Mouse (Mus musculus): ENCODE data around the gene Serpina10. TPM values are rescaled to one million over a fixed set of nuclear protein-coding genes. Genes with fewer than 3 reads are reported as not detected.
"Not testable (repeated sequence)": the region's sequence is repeated elsewhere in the genome, so short reads cannot be mapped to it uniquely, and the experiment has no call there.

Serpina10 gene
- polyA plus RNA-seq (2012; rRNA removed): not detected in 2 replicates

DNA sequence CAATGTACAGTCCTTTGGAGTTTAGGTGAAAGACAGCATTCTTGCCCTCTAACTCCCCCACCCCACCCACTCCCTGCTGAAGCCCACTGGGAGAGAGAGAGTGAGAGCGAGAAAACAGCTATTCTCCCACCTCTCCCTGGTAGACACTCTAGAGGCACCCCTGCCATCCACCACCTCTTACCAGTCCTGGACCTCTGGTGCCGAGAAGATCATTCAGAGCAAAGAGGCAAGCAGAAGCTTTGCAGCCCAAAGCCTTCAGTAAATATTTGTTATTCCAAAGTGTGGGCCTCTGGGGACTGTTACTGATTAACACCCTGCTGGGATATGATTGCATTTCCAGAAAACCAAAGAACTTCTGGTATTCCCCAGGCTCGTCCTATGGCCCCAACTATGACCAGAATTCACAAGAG, at the start of gene Serpina10:
Gene Serpina10, minus strand, starts transcription at position 242 of the 410 bp plus-strand sequence.
- DNase-seq (ENCODE audit: low read depth): no peak
- TF ChIP-seq POLR2A (IDR thresholded peaks at IDR 0.05; ENCODE audit: borderline replicate concordance, extremely low read depth, insufficient read depth, insufficient read length, poor library complexity, severe bottlenecking): no peak
- no peak for TF ChIP-seq CTCF (IDR thresholded peaks at IDR 0.05; ENCODE audit: borderline replicate concordance, extremely low read depth, insufficient read depth, insufficient read length)

DNA sequence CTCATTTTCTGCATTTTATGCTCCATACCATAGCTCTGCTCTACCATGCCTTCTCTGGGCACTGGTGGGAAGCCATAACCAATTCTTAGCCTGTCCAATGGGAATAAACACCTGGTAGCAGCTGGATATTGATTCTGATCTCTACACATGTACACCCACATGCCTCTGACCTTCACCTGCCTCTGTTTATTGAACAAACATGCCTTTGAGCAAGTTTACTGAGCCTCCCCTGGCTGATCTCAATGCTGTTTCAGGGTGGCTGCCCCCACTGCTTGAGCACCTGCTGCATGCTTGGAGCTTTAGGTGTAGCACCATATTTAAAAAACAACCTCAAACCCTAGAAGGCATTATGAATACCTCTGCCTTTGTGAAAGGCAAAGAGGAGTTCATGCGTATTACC, 48.6 kb upstream of the Serpina10 start:
- DNase-seq (ENCODE audit: low read depth): not testable (repeated sequence)

DNA sequence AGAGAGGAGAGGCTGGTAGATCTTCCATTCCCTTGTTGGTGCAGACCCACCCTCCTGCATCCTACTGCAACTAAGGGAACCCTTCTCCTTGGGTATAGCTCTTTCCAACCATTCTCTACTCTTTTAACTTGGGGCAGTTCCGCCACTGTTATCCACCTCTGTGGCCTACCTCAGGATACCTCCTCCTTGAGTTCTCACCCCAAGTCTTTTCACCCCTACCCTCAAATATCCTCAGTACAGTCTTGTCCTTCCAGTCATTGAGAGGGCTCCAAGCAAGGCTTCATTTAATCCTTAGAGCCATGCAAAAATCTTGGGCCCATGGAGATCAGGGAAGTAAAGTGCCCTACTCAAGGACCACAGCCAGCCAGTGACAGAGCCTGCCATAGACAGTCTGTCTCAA, 44.8 kb upstream of the Serpina10 start, which contains the start of gene Serpina16:
Gene Serpina16, minus strand, starts transcription at position 101 of the 400 bp plus-strand sequence.
- DNase-seq (ENCODE audit: low read depth): no peak
- TF ChIP-seq CTCF (IDR thresholded peaks at IDR 0.05; ENCODE audit: borderline replicate concordance, extremely low read depth, insufficient read depth, insufficient read length) (no peak), POLR2A (IDR thresholded peaks at IDR 0.05; ENCODE audit: borderline replicate concordance, extremely low read depth, insufficient read depth, insufficient read length, poor library complexity, severe bottlenecking) (no peak)

- DNase-seq (ENCODE audit: low read depth): peak; percentile 3
- TF ChIP-seq POLR2A (IDR thresholded peaks at IDR 0.05; ENCODE audit: borderline replicate concordance, extremely low read depth, insufficient read depth, insufficient read length, poor library complexity, severe bottlenecking) (no peak), CTCF (IDR thresholded peaks at IDR 0.05; ENCODE audit: borderline replicate concordance, extremely low read depth, insufficient read depth, insufficient read length) (no peak)
Measured at GRCm38 (mm10) chr12:103673179-103673578, 41.9 kb upstream of the Serpina10 start.

- TF ChIP-seq POLR2A (IDR thresholded peaks at IDR 0.05; ENCODE audit: borderline replicate concordance, extremely low read depth, insufficient read depth, insufficient read length, poor library complexity, severe bottlenecking) (no peak), CTCF (IDR thresholded peaks at IDR 0.05; ENCODE audit: borderline replicate concordance, extremely low read depth, insufficient read depth, insufficient read length) (no peak)
- DNase-seq (ENCODE audit: low read depth): no peak
Measured at GRCm38 (mm10) chr12:103671483-103671882, 40.2 kb upstream of the Serpina10 start.

DNA sequence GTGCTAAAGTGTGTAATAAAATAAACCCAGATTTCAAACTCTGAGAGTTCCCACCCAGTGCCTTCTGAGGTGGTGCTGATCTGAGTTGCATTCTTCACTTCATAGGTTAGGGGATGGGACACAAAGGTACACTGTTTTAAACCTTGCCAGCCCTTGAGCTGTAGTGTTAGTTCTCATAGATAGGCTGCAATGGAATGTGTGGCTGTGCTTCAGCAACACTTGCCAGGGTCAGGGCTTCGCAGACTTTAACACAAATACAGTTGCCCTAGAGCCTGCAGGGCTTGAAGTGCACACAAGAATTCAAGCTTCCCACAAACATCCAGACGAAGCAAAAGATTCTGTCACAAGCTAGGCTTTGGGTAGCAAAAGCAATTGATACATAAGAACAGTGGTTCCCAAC, 39.7 kb upstream of the Serpina10 start:
- TF ChIP-seq POLR2A (IDR thresholded peaks at IDR 0.05; ENCODE audit: borderline replicate concordance, extremely low read depth, insufficient read depth, insufficient read length, poor library complexity, severe bottlenecking) (no peak), CTCF (IDR thresholded peaks at IDR 0.05; ENCODE audit: borderline replicate concordance, extremely low read depth, insufficient read depth, insufficient read length) (no peak)
- DNase-seq (ENCODE audit: low read depth): no peak

DNA sequence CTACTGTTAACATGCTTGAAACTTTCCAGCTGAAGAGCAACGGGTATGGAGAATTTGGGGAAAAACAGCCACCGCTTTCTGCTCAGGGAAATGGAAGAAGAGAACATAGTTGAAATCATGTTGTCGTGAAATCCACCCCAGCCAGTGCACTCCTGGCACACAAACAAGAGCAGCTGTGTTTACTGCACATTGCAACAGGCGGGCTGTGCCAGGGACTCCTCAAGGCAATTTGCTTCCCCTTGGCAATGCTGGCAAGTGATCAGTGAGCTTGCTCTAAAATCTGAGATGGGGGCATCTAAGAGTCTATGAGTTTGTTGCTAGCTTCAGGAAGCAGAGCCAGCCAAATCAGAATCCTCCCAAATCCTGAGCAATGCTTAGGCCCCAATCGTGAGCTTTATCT, 39.1 kb upstream of the Serpina10 start:
- no peak for TF ChIP-seq CTCF (IDR thresholded peaks at IDR 0.05; ENCODE audit: borderline replicate concordance, extremely low read depth, insufficient read depth, insufficient read length)
- no peak for TF ChIP-seq POLR2A (IDR thresholded peaks at IDR 0.05; ENCODE audit: borderline replicate concordance, extremely low read depth, insufficient read depth, insufficient read length, poor library complexity, severe bottlenecking)
- DNase-seq (ENCODE audit: low read depth): peak; percentile 73

DNA sequence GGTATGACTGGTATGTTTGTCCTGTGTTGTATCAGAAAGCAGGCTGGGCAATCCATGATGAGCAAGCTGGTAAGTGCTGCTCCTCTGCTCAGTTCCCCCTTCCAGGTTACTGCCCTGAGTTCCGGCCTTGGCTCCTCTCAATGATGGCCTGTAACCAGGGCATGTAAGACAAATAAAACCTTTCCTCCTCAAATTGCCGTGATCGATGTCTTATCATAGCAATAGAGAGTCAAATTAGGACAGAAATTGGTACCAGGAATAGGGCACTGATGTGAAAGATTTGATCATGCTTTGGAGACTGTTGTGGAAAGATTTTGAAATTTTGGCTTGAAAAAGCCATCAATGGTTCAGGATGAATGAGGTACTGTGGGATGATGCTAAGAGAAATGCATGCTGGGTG, 34.0 kb upstream of the Serpina10 start:
- DNase-seq (ENCODE audit: low read depth): no peak
- no peak for TF ChIP-seq POLR2A (IDR thresholded peaks at IDR 0.05; ENCODE audit: borderline replicate concordance, extremely low read depth, insufficient read depth, insufficient read length, poor library complexity, severe bottlenecking)
- TF ChIP-seq CTCF (IDR thresholded peaks at IDR 0.05; ENCODE audit: borderline replicate concordance, extremely low read depth, insufficient read depth, insufficient read length): no peak

GRCm38 (mm10) chr12:103662053-103662452, 30.8 kb upstream of the Serpina10 start:
- not testable (repeated sequence) for DNase-seq (ENCODE audit: low read depth)

- no peak for DNase-seq (ENCODE audit: low read depth)
- TF ChIP-seq POLR2A (IDR thresholded peaks at IDR 0.05; ENCODE audit: borderline replicate concordance, extremely low read depth, insufficient read depth, insufficient read length, poor library complexity, severe bottlenecking) (no peak), CTCF (IDR thresholded peaks at IDR 0.05; ENCODE audit: borderline replicate concordance, extremely low read depth, insufficient read depth, insufficient read length) (no peak)
Measured at GRCm38 (mm10) chr12:103660076-103660475, 28.8 kb upstream of the Serpina10 start.

- TF ChIP-seq POLR2A (IDR thresholded peaks at IDR 0.05; ENCODE audit: borderline replicate concordance, extremely low read depth, insufficient read depth, insufficient read length, poor library complexity, severe bottlenecking) (no peak), CTCF (IDR thresholded peaks at IDR 0.05; ENCODE audit: borderline replicate concordance, extremely low read depth, insufficient read depth, insufficient read length) (no peak)
- DNase-seq (ENCODE audit: low read depth): no peak
Measured at GRCm38 (mm10) chr12:103659171-103659570, 27.9 kb upstream of the Serpina10 start.

- DNase-seq (ENCODE audit: low read depth): no peak
- TF ChIP-seq CTCF (IDR thresholded peaks at IDR 0.05; ENCODE audit: borderline replicate concordance, extremely low read depth, insufficient read depth, insufficient read length): no peak
- TF ChIP-seq POLR2A (IDR thresholded peaks at IDR 0.05; ENCODE audit: borderline replicate concordance, extremely low read depth, insufficient read depth, insufficient read length, poor library complexity, severe bottlenecking): no peak
Measured at GRCm38 (mm10) chr12:103657991-103658390, 26.7 kb upstream of the Serpina10 start.

All from brain, embryonic 14.5 days (tissue).